Mouse (Mus musculus) cerebral cortex, adult 2 months (tissue): ENCODE data around the gene Rab11fip4.

ENCODE experiments used
- WGBS: fragments of 180-500 bp; shearing (Covaris S2); methylation state at CpG from one replicate; pipeline ENCODE4 v1.1.7; 2018; 5-methylcytosine and 5-hydroxymethylcytosine counted together

The Rab11fip4 gene

DNA sequence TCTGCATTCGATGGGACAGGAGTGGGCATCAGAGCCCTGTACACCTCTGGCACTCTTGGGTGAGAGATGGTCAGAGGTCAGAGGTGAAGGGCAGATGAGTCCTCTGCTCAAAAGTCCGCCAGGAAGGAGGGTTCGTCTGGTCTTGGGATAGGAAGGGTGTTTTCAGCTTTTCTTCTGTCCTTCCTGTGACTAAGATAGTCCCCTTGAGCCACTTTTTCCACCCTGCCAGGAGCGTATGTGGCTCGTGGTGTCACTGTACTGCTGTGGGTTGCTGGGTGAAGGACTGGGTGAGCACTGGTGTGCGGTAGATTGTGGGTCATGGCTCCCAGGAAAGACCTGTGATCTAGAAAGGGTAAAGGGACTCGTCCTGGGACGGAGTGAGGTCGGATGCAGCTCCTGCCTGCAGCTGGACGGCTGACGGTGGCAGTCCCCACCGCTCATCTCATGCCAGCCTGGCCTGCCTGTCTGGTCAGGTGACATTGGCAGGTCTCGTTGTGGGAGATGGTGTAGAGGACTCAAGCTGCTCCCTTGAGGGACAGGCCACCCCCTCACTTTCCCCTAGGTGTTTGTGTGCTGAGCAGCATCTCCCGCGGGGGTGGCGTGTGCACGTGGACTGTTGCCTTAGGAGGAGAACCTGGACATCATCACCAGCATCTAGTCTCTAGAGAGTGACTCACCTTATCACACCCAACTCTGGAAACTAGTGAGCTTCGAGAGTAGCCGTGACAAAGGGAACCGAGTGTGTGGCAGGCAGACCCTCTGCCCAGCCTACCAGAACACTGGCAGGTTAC is 87.5 kb downstream of the Rab11fip4 start:
- 64% methylated on average over 20 of the region's 20 CpGs for WGBS

- 76% methylated on average over 5 of the region's 5 CpGs for WGBS
These were observed 88.9 kb downstream of the Rab11fip4 start for GRCm38 (mm10) chr11:79679929-79680328.

- 72% methylated on average over 11 of the region's 11 CpGs for WGBS
These were observed 89.5 kb downstream of the Rab11fip4 start for GRCm38 (mm10) chr11:79680559-79680958.

GRCm38 (mm10) chr11:79681182-79681581 is 90.2 kb downstream of the Rab11fip4 start:
- 60% methylated on average over 5 of the region's 5 CpGs for WGBS

DNA sequence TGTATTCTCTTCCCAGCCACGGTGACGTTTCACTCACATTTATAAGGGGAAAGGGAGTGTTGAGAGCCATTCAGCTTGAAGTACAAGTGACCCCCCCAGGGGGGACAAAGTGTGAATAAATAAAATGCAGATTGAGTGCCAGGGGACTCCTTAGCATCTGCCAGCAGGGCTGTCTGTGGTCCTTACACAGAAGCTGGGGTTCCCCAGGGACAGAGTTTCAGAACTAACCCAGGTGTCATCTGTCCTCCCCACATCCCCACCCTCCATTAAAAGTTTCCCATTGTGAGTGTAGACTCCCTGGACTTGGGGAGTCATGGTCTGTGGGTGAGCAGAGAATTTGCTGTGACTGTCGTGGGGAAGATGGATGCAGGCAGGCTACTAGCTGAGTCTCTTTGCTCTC is 90.8 kb downstream of the Rab11fip4 start:
- WGBS = 53% methylated on average over 3 of the region's 3 CpGs

GRCm38 (mm10) chr11:79685109-79685508 is 94.1 kb downstream of the Rab11fip4 start:
- WGBS = 82% methylated on average over 11 of the region's 11 CpGs

DNA sequence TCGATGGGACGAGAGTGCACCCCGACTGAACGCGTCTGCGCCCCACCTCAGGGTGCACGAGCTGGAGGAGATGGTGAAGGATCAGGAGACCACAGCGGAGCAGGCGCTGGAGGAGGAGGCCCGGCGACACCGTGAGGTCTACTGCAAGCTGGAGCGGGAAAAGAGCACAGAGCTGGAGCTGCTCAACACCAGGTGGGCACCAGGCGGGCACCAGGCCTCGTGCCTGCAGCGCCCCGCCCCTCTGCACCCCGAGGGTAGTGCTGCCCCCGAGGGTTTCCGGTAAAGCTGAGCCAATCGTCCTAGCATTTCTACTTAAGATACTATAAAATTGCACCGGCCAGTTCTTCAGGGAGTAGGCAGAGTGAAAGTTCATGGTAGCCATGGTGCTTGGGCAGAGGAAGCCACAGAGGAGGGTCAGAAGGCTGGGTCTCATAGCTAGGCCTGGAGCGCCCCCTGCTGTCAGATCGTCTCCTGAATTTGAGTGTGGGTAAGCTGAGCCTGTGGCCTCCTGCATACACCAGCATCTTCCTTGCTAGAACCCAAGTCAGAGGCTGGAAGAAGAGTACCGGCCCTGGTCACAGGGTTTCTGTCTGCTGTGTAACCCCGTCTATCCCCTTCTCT is 95.6 kb downstream of the Rab11fip4 start:
- 61% methylated on average over 26 of the region's 26 CpGs for WGBS

GRCm38 (mm10) chr11:79689916-79690315 is 98.9 kb downstream of the Rab11fip4 start:
- 91% methylated on average over 1 of the region's 1 CpGs for WGBS

- WGBS = 58% methylated on average over 9 of the region's 9 CpGs
These were observed 100.5 kb downstream of the Rab11fip4 start for GRCm38 (mm10) chr11:79691513-79691912.

DNA sequence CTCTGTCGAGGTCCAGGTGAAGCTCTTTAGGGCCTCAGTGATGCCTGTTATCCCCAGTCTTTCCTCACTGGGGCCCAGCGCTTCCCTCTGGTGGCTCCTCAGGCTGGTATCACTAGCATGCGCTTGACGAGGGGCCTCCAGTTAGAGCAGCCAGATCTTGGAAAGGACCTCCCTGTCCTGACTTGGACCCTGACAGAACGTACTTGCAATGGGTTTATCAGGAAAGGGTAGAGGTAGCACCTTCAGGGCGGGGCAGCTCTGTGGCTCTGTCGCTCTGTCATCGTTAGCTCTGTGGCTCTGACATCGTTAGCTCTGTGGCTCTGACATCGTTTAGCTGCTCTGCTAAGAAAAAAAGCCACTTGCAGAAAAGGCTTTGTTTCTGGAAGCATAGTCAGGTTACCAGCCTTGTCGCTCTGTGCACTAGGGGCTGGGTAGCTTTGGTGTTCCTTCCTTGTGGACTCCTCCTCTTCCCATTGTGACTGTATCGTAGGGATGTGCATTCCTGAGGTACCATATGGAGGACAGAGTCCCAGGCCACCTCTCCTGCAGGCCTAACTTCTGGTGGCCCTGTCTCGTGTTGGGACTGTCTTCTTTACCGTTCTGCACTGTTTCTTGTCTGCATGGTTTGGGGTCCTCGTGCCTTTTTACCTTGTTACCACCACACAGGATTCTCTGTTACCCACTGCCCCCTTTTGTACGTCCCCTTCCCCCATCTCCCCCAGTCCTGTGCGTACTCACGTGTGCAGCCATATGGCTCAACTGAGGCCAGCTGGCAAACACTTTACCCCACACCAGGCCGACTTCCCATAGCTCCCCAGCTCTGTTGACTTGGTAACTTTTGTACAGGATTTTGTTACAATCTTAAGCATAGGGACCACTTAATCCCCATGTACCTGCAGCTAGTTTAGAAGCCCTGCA is 105.6 kb downstream of the Rab11fip4 start:
- 48% methylated on average over 19 of the region's 19 CpGs for WGBS

DNA sequence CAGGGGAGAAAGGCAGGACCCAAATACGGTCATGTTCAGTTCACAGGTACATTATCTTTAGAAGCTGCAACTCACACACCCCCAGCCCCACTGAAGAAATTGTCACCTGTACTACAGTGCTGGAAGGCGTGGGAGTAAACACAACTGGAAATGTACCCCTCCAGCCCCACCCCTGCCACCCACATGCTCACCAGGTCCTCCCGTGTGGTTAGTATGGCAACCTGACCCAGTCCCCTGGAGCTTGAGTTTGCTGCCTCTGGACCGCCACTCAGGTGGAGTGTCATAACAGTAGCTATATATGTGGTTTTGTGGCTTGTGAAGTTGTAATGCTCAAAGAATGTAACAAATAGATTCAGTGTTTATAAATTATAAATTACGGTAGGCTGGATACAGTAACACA is 107.1 kb downstream of the Rab11fip4 start:
- WGBS = 78% methylated on average over 5 of the region's 5 CpGs

- WGBS = 83% methylated on average over 4 of the region's 4 CpGs
These were observed 107.5 kb downstream of the Rab11fip4 start for GRCm38 (mm10) chr11:79698542-79698941.

- WGBS = 76% methylated on average over 7 of the region's 7 CpGs
These were observed 110.5 kb downstream of the Rab11fip4 start for GRCm38 (mm10) chr11:79701466-79701865.

DNA sequence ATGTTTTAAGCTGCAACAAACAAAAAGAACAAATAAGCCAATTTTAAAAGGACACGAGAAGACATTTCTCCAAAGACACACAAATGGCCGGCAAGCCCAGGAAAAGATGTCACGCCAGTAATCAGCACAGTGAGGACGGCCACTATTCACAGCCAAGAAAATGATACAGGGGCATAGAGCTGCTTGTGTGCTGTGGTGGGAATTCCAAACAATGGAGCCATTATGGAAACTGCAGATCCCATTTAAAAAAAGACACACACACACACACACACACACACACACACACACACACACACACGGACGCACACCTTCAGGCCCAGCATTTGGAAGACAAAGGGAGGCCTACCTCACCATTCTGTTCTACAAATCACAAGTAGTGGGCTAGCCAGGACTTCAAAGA is 111.1 kb downstream of the Rab11fip4 start:
- 20% methylated on average over 6 of the region's 6 CpGs for WGBS

GRCm38 (mm10) chr11:79703452-79703851 is 112.4 kb downstream of the Rab11fip4 start:
- 3% methylated on average over 5 of the region's 5 CpGs for WGBS

DNA sequence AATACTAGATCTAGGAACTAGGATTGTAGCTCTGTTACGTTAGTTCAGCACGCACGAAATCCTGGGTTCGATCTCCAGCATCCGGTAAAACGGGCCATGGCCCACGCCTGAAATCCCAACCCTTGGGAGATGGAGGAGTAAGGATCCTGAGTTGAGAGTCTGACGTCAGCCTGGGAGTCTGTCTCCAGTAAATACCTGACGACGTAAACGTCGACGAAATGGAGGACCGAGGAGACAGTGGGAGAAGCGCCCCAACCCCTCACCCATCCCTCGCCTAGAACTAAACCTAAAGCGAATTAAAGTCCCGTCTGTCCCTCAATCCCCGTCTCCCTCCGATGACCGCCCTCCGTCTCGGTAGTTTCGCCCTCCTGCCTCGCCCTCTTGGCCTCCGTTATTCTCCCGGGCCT is 112.9 kb downstream of the Rab11fip4 start:
- WGBS = 1% methylated on average over 27 of the region's 27 CpGs

GRCm38 (mm10) chr11:79704318-79705150 is 113.5 kb downstream of the Rab11fip4 start:
- WGBS = under 1% methylated on average over 61 of the region's 61 CpGs

DNA sequence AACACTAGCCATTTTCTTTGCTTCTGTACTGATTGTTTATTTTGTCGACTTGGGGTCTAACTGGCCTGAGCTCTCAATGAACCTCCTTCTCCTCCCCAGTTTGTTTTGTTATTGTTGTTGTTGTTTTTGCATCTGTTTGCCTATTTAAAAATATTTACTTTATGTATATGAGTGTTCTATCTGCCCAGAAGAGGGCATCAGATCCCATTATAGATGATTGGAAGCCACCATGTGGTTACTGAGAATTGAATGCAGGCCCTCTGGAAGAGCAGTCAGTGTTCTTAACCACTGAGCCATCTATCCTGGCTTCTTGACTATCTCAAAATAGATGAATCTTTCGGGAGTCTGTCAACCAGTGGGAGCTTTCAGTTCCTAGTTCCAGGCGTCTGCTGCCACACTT is 116.1 kb downstream of the Rab11fip4 start:
- 88% methylated on average over 3 of the region's 3 CpGs for WGBS

DNA sequence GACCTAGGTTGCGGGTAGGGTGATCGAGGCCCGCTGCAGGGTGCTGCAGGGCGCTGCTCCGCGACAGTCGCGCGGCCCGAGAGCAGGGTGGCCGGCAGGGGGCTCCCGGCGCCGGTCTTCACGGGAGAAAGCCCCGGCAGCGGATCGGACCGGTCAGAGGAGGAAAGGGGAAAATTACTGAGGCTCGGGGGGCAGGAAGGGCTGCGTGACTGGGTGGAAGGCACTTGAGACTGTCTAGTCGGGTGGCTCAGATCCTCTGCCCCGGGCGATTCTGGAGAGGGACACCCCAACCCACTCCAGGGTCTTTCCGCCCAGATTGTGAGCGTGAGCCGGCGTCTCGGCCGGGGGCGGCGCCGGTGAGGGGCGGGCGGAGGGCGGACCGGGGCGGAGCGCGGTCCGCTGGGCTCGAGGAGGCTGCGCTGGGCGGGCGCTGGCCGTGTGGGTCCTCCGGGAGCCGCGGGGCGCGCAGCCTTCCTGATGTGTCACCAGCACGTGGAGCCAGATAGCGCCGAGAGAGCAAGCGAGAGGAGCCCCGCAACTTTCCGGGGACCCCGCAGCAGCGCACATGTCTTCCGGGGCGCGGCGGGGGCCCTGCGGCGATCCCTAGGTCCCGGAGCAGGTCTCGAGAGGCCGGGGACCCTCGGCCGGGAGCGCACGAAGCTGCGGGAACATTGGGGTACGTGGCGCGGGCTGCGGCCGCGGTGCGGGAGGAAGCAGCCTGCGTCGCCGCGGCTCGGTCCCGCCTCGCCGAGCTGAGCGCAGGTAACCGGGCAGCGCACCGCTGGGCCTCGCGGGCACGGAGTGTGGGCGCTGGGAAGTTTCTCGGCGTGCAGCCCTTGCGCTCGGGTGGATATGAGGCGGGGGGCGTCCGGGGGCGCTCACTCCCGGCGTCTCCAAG is 120.1 kb downstream of the Rab11fip4 start:
- 1% methylated on average over 104 of the region's 106 CpGs for WGBS

DNA sequence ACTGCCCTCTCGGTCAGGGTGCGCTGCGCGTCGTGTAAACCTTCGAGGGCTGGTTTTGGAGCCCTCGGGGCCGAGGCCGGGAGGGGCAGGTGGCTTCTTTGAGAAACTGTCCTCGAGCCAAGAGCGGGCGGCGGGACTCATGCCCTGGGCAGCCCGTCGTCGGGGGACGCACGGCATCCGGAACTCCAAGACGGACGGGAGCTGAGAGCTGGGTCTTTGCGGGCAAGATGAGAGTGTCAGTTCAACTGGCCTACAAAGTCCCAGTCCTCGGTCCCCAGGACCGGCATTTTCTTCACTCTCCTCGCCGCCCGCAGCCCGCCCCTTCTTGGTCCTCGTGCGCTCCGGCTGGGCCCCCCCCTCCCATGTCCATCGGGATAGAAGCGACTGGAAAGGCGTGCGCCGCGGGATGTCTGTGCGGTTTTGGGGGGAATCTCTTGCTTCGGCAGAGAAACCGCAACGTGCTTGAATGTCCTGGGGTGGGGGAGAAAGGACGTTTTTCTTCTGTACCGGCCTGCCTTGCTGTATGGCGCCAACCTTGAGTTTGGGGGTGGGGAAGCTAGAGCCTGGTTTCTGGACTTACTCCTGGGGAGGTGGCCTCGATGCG is 120.9 kb downstream of the Rab11fip4 start:
- 4% methylated on average over 46 of the region's 46 CpGs for WGBS
